Mouse (Mus musculus) liver, adult (tissue): ENCODE measurements around the gene Agt.

Experiments
- GATA4 ChIP-seq: IDR thresholded peaks from 2 replicates; pipeline ENCODE4 v1.6.1; 2014; ENCODE audit warnings: mild to moderate bottlenecking, low read length; ENCODE audit not compliant: insufficient replicate concordance

The Agt gene

GRCm38 (mm10) chr8:124530996-124531395 is 38.5 kb downstream of the Agt start:
- TF ChIP-seq GATA4: no peak

GRCm38 (mm10) chr8:124530556-124530955 is 39.0 kb downstream of the Agt start:
- TF ChIP-seq GATA4: no peak

GRCm38 (mm10) chr8:124530076-124530475 is 39.4 kb downstream of the Agt start:
- TF ChIP-seq GATA4: no peak

GRCm38 (mm10) chr8:124526261-124526660 is 43.2 kb downstream of the Agt start:
- TF ChIP-seq GATA4: no peak

- no peak for TF ChIP-seq GATA4
These were observed 47.6 kb downstream of the Agt start for GRCm38 (mm10) chr8:124521946-124522345.

- TF ChIP-seq GATA4: peak; percentile 60; the same call in 1 of the 2 replicates
These were observed 49.0 kb downstream of the Agt start, which contains the start of gene Cog2 for GRCm38 (mm10) chr8:124520249-124521080. Gene Cog2, plus strand, starts transcription at chr8:124520767.

- TF ChIP-seq GATA4: no peak
These were observed 52.4 kb downstream of the Agt start for GRCm38 (mm10) chr8:124517142-124517541.

- TF ChIP-seq GATA4: no peak
These were observed 53.0 kb downstream of the Agt start for GRCm38 (mm10) chr8:124516525-124516924.

GRCm38 (mm10) chr8:124516039-124516438 is 53.5 kb downstream of the Agt start:
- TF ChIP-seq GATA4: no peak

- no peak for TF ChIP-seq GATA4
These were observed 60.4 kb downstream of the Agt start for GRCm38 (mm10) chr8:124509156-124509555.

- TF ChIP-seq GATA4: no peak
These were observed 61.2 kb downstream of the Agt start for GRCm38 (mm10) chr8:124508321-124508695.

GRCm38 (mm10) chr8:124507572-124508320 is 61.8 kb downstream of the Agt start:
- TF ChIP-seq GATA4: no peak
